Mouse (Mus musculus) stomach, embryonic 14.5 days (tissue): Measurements from ENCODE around the gene Prpf40b. TPM values are rescaled to one million over a fixed set of nuclear protein-coding genes. Genes with fewer than 3 reads are reported as not detected.

Experiments
- ATAC-seq: fragments of 200-750 bp; cut with Nextera tagmentation; 2 replicates; pipeline ENCODE4 v1.8.0; 2017; ENCODE audit warnings: low read depth, moderate TSS enrichment; ENCODE audit not compliant: insufficient number of reproducible peaks, insufficient read depth, low FRiP score
- H3K27ac ChIP-seq: fragments of 300-500 bp; sonication (generic); 2 replicates; pipeline ENCODE4 v1.5.1; 2014; ENCODE audit warnings: mild to moderate bottlenecking, low read length, moderate library complexity, mixed read lengths
- H3K27me3 ChIP-seq: fragments of 300-500 bp; sonication (generic); 2 replicates; pipeline ENCODE4 v1.6.1; 2014; ENCODE audit warnings: low read length, control low read depth, mixed read lengths; ENCODE audit not compliant: control insufficient read depth, insufficient read depth
- H3K36me3 ChIP-seq: fragments of 300-500 bp; sonication (generic); 2 replicates; pipeline ENCODE4 v1.6.1; 2014; ENCODE audit warnings: mild to moderate bottlenecking, control low read depth, low read length, moderate library complexity, mixed read lengths; ENCODE audit not compliant: control insufficient read depth, insufficient read depth
- H3K4me1 ChIP-seq: fragments of 300-500 bp; sonication (generic); 2 replicates; pipeline ENCODE4 v1.6.1; 2014; ENCODE audit warnings: low read length, control low read depth, mixed read lengths; ENCODE audit not compliant: control insufficient read depth, insufficient read depth
- H3K4me2 ChIP-seq: fragments of 300-500 bp; sonication (generic); replicated peaks from 2 replicates; pipeline ENCODE4 v1.6.1; 2014; ENCODE audit warnings: low read depth, low read length, control low read depth
- H3K4me3 ChIP-seq: fragments of 300-500 bp; sonication (generic); 2 replicates; pipeline ENCODE4 v1.5.1; 2014; ENCODE audit warnings: low read depth, low read length, control low read depth
- H3K9ac ChIP-seq: fragments of 300-500 bp; sonication (generic); replicated peaks from 2 replicates; pipeline ENCODE4 v1.6.1; 2014; ENCODE audit warnings: low read depth, mild to moderate bottlenecking, control low read depth, low read length, moderate library complexity, mixed read lengths
- H3K9me3 ChIP-seq: fragments of 300-500 bp; sonication (generic); 2 replicates; pipeline ENCODE4 v1.6.1; 2016; ENCODE audit warnings: low read depth, low read length, control low read depth; ENCODE audit not compliant: control insufficient read depth
- WGBS: fragments of 180-500 bp; shearing (Covaris S2); extraction: QIAGEN DNeasy Blood & Tissue Kit; methylation state at CpG from one replicate; pipeline ENCODE4 v1.1.7; 2014; 5-methylcytosine and 5-hydroxymethylcytosine counted together
- polyA plus RNA-seq: library from polyadenylated mRNA; unstranded; fragments of >200 nt; fragmentation: Nextera tagmentation; extraction: Ambion mirVana; gene quantifications from 2 replicates; pipeline ENCODE4 v1.2.1, GENCODE M21; 2014

Prpf40b gene
- polyA plus RNA-seq, 1 experiment from 2014 or later, result 57.5 TPM

GRCm38 (mm10) chr15:99253772-99254171 lies 41.1 kb upstream of the Prpf40b start:
- 93% methylated on average over 6 of the region's 6 CpGs for WGBS
- no peak for ATAC-seq
- H3K4me3 ChIP-seq, result no peak overlapping the region
- H3K9ac ChIP-seq, result no peak overlapping the region
- H3K27ac ChIP-seq, result peak overlapping the region; percentile 40; the same call in 1 of the 2 replicates
- no peaks in the 10 kb centered on the region for H3K9me3 ChIP-seq
- H3K27me3 ChIP-seq, result no peaks in the 10 kb centered on the region
- H3K4me2 ChIP-seq, result no peak overlapping the region
- no peaks in the 10 kb centered on the region for H3K36me3 ChIP-seq
- no peaks in the 10 kb centered on the region for H3K4me1 ChIP-seq

- no peak overlapping the region for H3K9ac ChIP-seq
- H3K4me2 ChIP-seq, result no peak overlapping the region
- no peaks in the 10 kb centered on the region for H3K27me3 ChIP-seq
- no peaks in the 10 kb centered on the region for H3K4me1 ChIP-seq
- H3K9me3 ChIP-seq, result no peaks in the 10 kb centered on the region
- H3K27ac ChIP-seq, result no peak overlapping the region
- ATAC-seq, result no peak
- no peaks in the 10 kb centered on the region for H3K36me3 ChIP-seq
- H3K4me3 ChIP-seq, result no peak overlapping the region
- WGBS, result 85% methylated on average over 2 of the region's 2 CpGs
Observed at GRCm38 (mm10) chr15:99254477-99255005, 40.3 kb upstream of the Prpf40b start.

- no peaks in the 10 kb centered on the region for H3K4me1 ChIP-seq
- WGBS, result 78% methylated on average over 6 of the region's 6 CpGs
- H3K27me3 ChIP-seq, result no peaks in the 10 kb centered on the region
- H3K9ac ChIP-seq, result no peak overlapping the region
- H3K4me3 ChIP-seq, result no peak overlapping the region
- H3K9me3 ChIP-seq, result no peaks in the 10 kb centered on the region
- H3K36me3 ChIP-seq, result no peaks in the 10 kb centered on the region
- H3K4me2 ChIP-seq, result no peak overlapping the region
- no peak for ATAC-seq
- H3K27ac ChIP-seq, result no peak overlapping the region
Observed at GRCm38 (mm10) chr15:99255241-99255749, 39.6 kb upstream of the Prpf40b start.

GRCm38 (mm10) chr15:99259167-99259729 lies 35.6 kb upstream of the Prpf40b start:
- no peak overlapping the region for H3K9ac ChIP-seq

GRCm38 (mm10) chr15:99259730-99260252 lies 35.1 kb upstream of the Prpf40b start:
- Histone ChIP-seq H3K9ac (no peak overlapping the region), H3K4me2 (peak overlapping the region; percentile 35), H3K4me3 (no peak overlapping the region), H3K36me3 (no peaks in the 10 kb centered on the region), H3K9me3 (no peaks in the 10 kb centered on the region), H3K27ac (peak overlapping the region; percentile 63), H3K4me1 (no peaks in the 10 kb centered on the region), H3K27me3 (no peaks in the 10 kb centered on the region)
- WGBS, result 3% methylated on average over 8 of the region's 10 CpGs
- ATAC-seq, result peak; percentile 56; the same call in 1 of the 2 replicates

More at GRCm38 (mm10) chr15:99259167-99259729, 35.6 kb upstream of the Prpf40b start:
- H3K4me1 ChIP-seq, result no peaks in the 10 kb centered on the region
- H3K9me3 ChIP-seq, result no peaks in the 10 kb centered on the region
- ATAC-seq, result peak; percentile 60; the same call in 1 of the 2 replicates
- peak overlapping the region; percentile 35 for H3K4me2 ChIP-seq
- no peaks in the 10 kb centered on the region for H3K36me3 ChIP-seq
- WGBS, result 50% methylated on average over 8 of the region's 8 CpGs
- no peak overlapping the region for H3K4me3 ChIP-seq
- H3K27ac ChIP-seq, result peak overlapping the region; percentile 63
- H3K27me3 ChIP-seq, result no peaks in the 10 kb centered on the region

GRCm38 (mm10) chr15:99262702-99263101 lies 32.2 kb upstream of the Prpf40b start:
- Histone ChIP-seq H3K4me3 (no peak overlapping the region), H3K27me3 (no peaks in the 10 kb centered on the region), H3K4me1 (no peaks in the 10 kb centered on the region), H3K4me2 (no peak overlapping the region), H3K9ac (no peak overlapping the region), H3K36me3 (no peaks in the 10 kb centered on the region), H3K27ac (no peak overlapping the region), H3K9me3 (no peaks in the 10 kb centered on the region)
- 61% methylated on average over 10 of the region's 10 CpGs for whole genome bisulfite sequencing
- ATAC-seq, result no peak

- H3K27me3 ChIP-seq, result no peaks in the 10 kb centered on the region
- no peak overlapping the region for H3K4me3 ChIP-seq
- H3K4me2 ChIP-seq, result no peak overlapping the region
- no peak overlapping the region for H3K27ac ChIP-seq
- no peak overlapping the region for H3K9ac ChIP-seq
- no peak for ATAC-seq
- no peaks in the 10 kb centered on the region for H3K9me3 ChIP-seq
- H3K4me1 ChIP-seq, result no peaks in the 10 kb centered on the region
- no peaks in the 10 kb centered on the region for H3K36me3 ChIP-seq
- 81% methylated on average over 2 of the region's 2 CpGs for WGBS
Observed at GRCm38 (mm10) chr15:99264363-99264762, 30.5 kb upstream of the Prpf40b start.

GRCm38 (mm10) chr15:99265679-99266078 lies 29.2 kb upstream of the Prpf40b start:
- H3K27ac ChIP-seq, result no peak overlapping the region
- H3K27me3 ChIP-seq, result no peaks in the 10 kb centered on the region
- H3K36me3 ChIP-seq, result no peaks in the 10 kb centered on the region
- peak; percentile 47; the same call in 1 of the 2 replicates for ATAC-seq
- H3K9ac ChIP-seq, result no peak overlapping the region
- no peaks in the 10 kb centered on the region for H3K9me3 ChIP-seq
- WGBS, result 22% methylated on average over 4 of the region's 4 CpGs
- H3K4me2 ChIP-seq, result no peak overlapping the region
- no peak overlapping the region for H3K4me3 ChIP-seq
- no peaks in the 10 kb centered on the region for H3K4me1 ChIP-seq
